Mouse (Mus musculus) forebrain, embryonic 14.5 days (tissue): ENCODE results near the gene Dnase2b. TPM values are rescaled to one million over a fixed set of nuclear protein-coding genes. Genes with fewer than 3 reads are reported as not detected.

Experiments
- ATAC-seq: fragments of 200-750 bp; cut with Nextera tagmentation; 2 replicates; pipeline ENCODE4 v1.8.0; 2017; ENCODE audit warnings: mild to moderate bottlenecking, moderate library complexity
- DNase-seq: peaks from one replicate; pipeline ENCODE4 v3.0.0-alpha.2; 2015; ENCODE audit warnings: low spot score
- H3K27ac ChIP-seq: fragments of 300-500 bp; sonication (generic); 2 replicates; pipeline ENCODE4 v1.5.1; 2014; ENCODE audit warnings: low read depth, mild to moderate bottlenecking, control low read depth, low read length, moderate library complexity
- H3K27me3 ChIP-seq: fragments of 300-500 bp; sonication (generic); replicated peaks from 2 replicates; pipeline ENCODE4 v1.6.1; 2014; ENCODE audit warnings: low read length, control low read depth, mixed read lengths; ENCODE audit not compliant: control insufficient read depth, insufficient read depth
- H3K36me3 ChIP-seq: fragments of 300-500 bp; sonication (generic); 2 replicates; pipeline ENCODE4 v1.6.1; 2014; ENCODE audit warnings: low read length, control low read depth; ENCODE audit not compliant: control insufficient read depth, insufficient read depth
- H3K4me1 ChIP-seq: fragments of 300-500 bp; sonication (generic); 2 replicates; pipeline ENCODE4 v1.6.1; 2014; ENCODE audit warnings: antibody characterized with exemption, low read length, control low read depth; ENCODE audit not compliant: control insufficient read depth, insufficient read depth
- H3K4me2 ChIP-seq: fragments of 300-500 bp; sonication (generic); 2 replicates; pipeline ENCODE4 v1.6.1; 2014; ENCODE audit warnings: mild to moderate bottlenecking, control low read depth, low read length
- H3K4me3 ChIP-seq: fragments of 300-500 bp; sonication (generic); 2 replicates; pipeline ENCODE4 v1.5.1; 2014; ENCODE audit warnings: low read depth, low read length, control low read depth
- H3K9ac ChIP-seq: fragments of 300-500 bp; sonication (generic); 2 replicates; pipeline ENCODE4 v1.6.1; 2014; ENCODE audit warnings: mild to moderate bottlenecking, low read length, control low read depth, moderate library complexity
- H3K9me3 ChIP-seq: fragments of 300-500 bp; sonication (generic); replicated peaks from 2 replicates; pipeline ENCODE4 v1.6.1; 2016; ENCODE audit warnings: low read length, control low read depth, mixed read lengths; ENCODE audit not compliant: control insufficient read depth
- WGBS: fragments of 180-500 bp; shearing (Covaris S2); extraction: QIAGEN DNeasy Blood & Tissue Kit; methylation state at CpG from one replicate; pipeline ENCODE4 v1.1.7; 2014; 5-methylcytosine and 5-hydroxymethylcytosine counted together
- polyA plus RNA-seq: library from polyadenylated mRNA; unstranded; fragments of >200 nt; fragmentation: Nextera tagmentation; extraction: Ambion mirVana; gene quantifications from 2 replicates; pipeline ENCODE4 v1.2.1, GENCODE M21; 2014

Dnase2b gene
- polyA plus RNA-seq, 1 experiment from 2014 or later: not detected

GRCm38 (mm10) chr3:146591159-146591558 lies 24.2 kb downstream of the Dnase2b start:
- no peaks in the 10 kb centered on the region for H3K9me3 ChIP-seq
- H3K27me3 ChIP-seq: no peaks in the 10 kb centered on the region
- H3K27ac ChIP-seq: no peak overlapping the region
- no peak overlapping the region for H3K4me2 ChIP-seq
- H3K4me1 ChIP-seq: no peaks in the 10 kb centered on the region
- DNase-seq (no peak), ATAC-seq (no peak)
- 89% methylated on average over 7 of the region's 7 CpGs for WGBS
- H3K9ac ChIP-seq: no peak overlapping the region
- no peaks in the 10 kb centered on the region for H3K36me3 ChIP-seq
- H3K4me3 ChIP-seq: no peak overlapping the region

- no peaks in the 10 kb centered on the region for H3K27me3 ChIP-seq
- H3K27ac ChIP-seq: no peak overlapping the region
- H3K4me3 ChIP-seq: no peak overlapping the region
- ATAC-seq: no peak
- DNase-seq: no peak
- no peaks in the 10 kb centered on the region for H3K9me3 ChIP-seq
- 87% methylated on average over 6 of the region's 6 CpGs for WGBS
- no peaks in the 10 kb centered on the region for H3K4me1 ChIP-seq
- H3K36me3 ChIP-seq: no peaks in the 10 kb centered on the region
- no peak overlapping the region for H3K9ac ChIP-seq
- no peak overlapping the region for H3K4me2 ChIP-seq
Measured at GRCm38 (mm10) chr3:146589523-146589922, 25.9 kb downstream of the Dnase2b start.

- 96% methylated on average over 14 of the region's 14 CpGs for WGBS
Measured at GRCm38 (mm10) chr3:146586616-146587015, 28.8 kb downstream of the Dnase2b start.

GRCm38 (mm10) chr3:146583908-146584307 lies 31.5 kb downstream of the Dnase2b start:
- Histone ChIP-seq H3K9me3 (no peaks in the 10 kb centered on the region), H3K27me3 (no peaks in the 10 kb centered on the region), H3K4me1 (no peaks in the 10 kb centered on the region), H3K27ac (no peak overlapping the region), H3K4me2 (no peak overlapping the region), H3K9ac (no peak overlapping the region), H3K36me3 (no peaks in the 10 kb centered on the region), H3K4me3 (no peak overlapping the region)
- DNase-seq: no peak
- WGBS: 64% methylated on average over 5 of the region's 5 CpGs
- no peak for ATAC-seq

More at GRCm38 (mm10) chr3:146586616-146587015, 28.8 kb downstream of the Dnase2b start:
- H3K4me2 ChIP-seq: no peak overlapping the region
- H3K36me3 ChIP-seq: no peaks in the 10 kb centered on the region
- H3K9me3 ChIP-seq: no peaks in the 10 kb centered on the region
- no peak for ATAC-seq
- H3K4me3 ChIP-seq: no peak overlapping the region
- H3K4me1 ChIP-seq: no peaks in the 10 kb centered on the region
- H3K9ac ChIP-seq: no peak overlapping the region
- H3K27me3 ChIP-seq: no peaks in the 10 kb centered on the region
- no peak overlapping the region for H3K27ac ChIP-seq
- no peak for DNase-seq

GRCm38 (mm10) chr3:146583478-146583877 lies 31.9 kb downstream of the Dnase2b start:
- 88% methylated on average over 4 of the region's 4 CpGs for WGBS
- Histone ChIP-seq H3K4me2 (no peak overlapping the region), H3K9me3 (no peaks in the 10 kb centered on the region), H3K9ac (no peak overlapping the region), H3K36me3 (no peaks in the 10 kb centered on the region), H3K4me1 (no peaks in the 10 kb centered on the region), H3K27me3 (no peaks in the 10 kb centered on the region), H3K4me3 (no peak overlapping the region), H3K27ac (no peak overlapping the region)
- ATAC-seq (no peak), DNase-seq (no peak)

GRCm38 (mm10) chr3:146580039-146580729 lies 35.2 kb downstream of the Dnase2b start:
- Histone ChIP-seq H3K4me1 (no peaks in the 10 kb centered on the region), H3K9ac (no peak overlapping the region), H3K9me3 (no peaks in the 10 kb centered on the region), H3K27ac (no peak overlapping the region), H3K4me2 (no peak overlapping the region), H3K36me3 (no peaks in the 10 kb centered on the region), H3K4me3 (no peak overlapping the region), H3K27me3 (no peaks in the 10 kb centered on the region)
- DNase-seq: no peak
- 90% methylated on average over 3 of the region's 3 CpGs for WGBS
- no peak for ATAC-seq

- Histone ChIP-seq H3K4me1 (no peaks in the 10 kb centered on the region), H3K27me3 (no peaks in the 10 kb centered on the region), H3K27ac (no peak overlapping the region), H3K4me3 (no peak overlapping the region), H3K36me3 (no peaks in the 10 kb centered on the region), H3K4me2 (no peak overlapping the region), H3K9ac (no peak overlapping the region), H3K9me3 (no peaks in the 10 kb centered on the region)
- 72% methylated on average over 2 of the region's 2 CpGs for WGBS
- ATAC-seq: no peak
- no peak for DNase-seq
Measured at GRCm38 (mm10) chr3:146577591-146577990, 37.8 kb downstream of the Dnase2b start.

GRCm38 (mm10) chr3:146571341-146571740 lies 44.1 kb downstream of the Dnase2b start:
- Histone ChIP-seq H3K36me3 (no peaks in the 10 kb centered on the region), H3K9ac (no peak overlapping the region), H3K4me2 (no peak overlapping the region), H3K4me1 (no peaks in the 10 kb centered on the region), H3K27ac (no peak overlapping the region), H3K4me3 (no peak overlapping the region), H3K27me3 (no peaks in the 10 kb centered on the region), H3K9me3 (no peaks in the 10 kb centered on the region)
- 62% methylated on average over 1 of the region's 1 CpGs for WGBS
- 0 out of 2 replicates have a peak, but pooled peaks have one; percentile 44 for ATAC-seq
- no peak for DNase-seq

GRCm38 (mm10) chr3:146570939-146571338 lies 44.5 kb downstream of the Dnase2b start:
- no peaks in the 10 kb centered on the region for H3K27me3 ChIP-seq
- H3K4me1 ChIP-seq: no peaks in the 10 kb centered on the region
- no peak overlapping the region for H3K4me2 ChIP-seq
- ATAC-seq: no peak
- no peak overlapping the region for H3K4me3 ChIP-seq
- H3K36me3 ChIP-seq: no peaks in the 10 kb centered on the region
- DNase-seq: peak; percentile 5
- WGBS: 74% methylated on average over 6 of the region's 6 CpGs
- no peak overlapping the region for H3K9ac ChIP-seq
- no peaks in the 10 kb centered on the region for H3K9me3 ChIP-seq
- H3K27ac ChIP-seq: no peak overlapping the region
